Mouse (Mus musculus): ENCODE measurements around the gene Srpk1.
A peak's percentile ranks its signal among the peaks of the same experiment; 100 is the strongest.

Gene Srpk1

DNA sequence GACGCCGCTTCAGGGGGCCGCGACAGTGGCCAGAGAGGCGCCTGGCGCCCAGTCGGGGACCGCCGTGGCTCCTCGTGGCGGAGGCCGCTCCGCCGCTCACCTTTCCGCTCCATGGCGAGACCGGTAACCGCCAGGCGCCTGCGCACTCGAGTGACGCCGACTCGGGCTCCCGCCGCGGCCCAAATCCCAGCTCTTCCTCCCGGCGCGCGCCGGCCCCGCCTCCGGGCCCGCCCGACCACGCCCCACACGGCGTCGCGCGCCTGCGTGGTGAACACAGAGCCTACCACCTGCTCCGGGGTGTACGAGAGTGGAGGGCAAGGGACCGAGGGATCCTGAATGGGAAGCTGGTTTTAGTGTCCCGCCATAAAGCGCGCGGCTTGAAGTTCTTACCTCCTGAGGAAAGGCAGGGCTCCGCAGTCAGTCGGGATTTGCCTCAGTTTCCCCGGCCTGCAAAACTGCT lies at the start of gene Srpk1:
Gene Srpk1, minus strand, starts transcription at position 410 of the 460 bp plus-strand sequence.
- peak; percentile 59 to 86 for DNase-seq (ENCODE audit: low spot score in 2 of 2)

DNA sequence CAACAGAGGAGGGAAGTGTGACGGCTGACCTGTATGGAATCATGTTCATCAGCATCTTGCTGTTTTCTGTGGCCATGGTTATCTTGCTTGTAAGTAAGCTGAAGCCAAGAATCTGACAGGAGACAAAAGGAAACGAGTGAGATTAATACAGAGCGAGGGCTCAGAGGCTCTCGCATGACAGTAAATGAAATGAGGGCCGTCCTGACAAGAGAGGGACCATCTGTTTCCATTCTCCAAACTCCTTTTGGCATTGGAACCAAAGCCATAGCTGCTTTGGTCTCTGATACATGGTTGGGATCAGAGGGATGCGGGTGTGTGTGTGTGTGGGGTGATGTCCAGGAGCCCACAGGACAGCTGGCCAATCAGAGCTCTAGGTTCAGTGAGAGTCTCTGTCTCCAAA lies 37.1 kb upstream of the Srpk1 start:
- no peak for DNase-seq (ENCODE audit: low spot score in 2 of 2)

DNA sequence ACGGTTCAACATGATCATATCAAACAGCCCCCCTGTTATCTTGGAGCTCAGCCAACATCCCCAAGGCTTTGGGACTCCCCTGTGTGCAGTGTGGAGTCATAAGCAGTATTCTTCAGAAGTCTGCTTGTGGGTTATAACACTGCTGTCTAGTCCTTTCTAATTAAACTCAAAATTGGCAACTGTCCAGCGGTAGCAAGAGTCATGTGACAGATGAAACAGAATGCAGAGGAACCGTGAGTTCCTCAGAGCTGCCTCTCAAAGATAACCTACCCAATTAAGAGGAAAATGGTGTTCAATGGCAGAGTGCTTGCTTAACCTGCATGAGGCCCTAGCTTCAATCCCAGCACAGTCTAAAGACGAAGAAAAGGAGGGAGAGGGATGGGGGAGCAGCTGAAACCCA lies 35.4 kb upstream of the Srpk1 start:
- DNase-seq (ENCODE audit: low spot score in 2 of 2), result no peak

DNA sequence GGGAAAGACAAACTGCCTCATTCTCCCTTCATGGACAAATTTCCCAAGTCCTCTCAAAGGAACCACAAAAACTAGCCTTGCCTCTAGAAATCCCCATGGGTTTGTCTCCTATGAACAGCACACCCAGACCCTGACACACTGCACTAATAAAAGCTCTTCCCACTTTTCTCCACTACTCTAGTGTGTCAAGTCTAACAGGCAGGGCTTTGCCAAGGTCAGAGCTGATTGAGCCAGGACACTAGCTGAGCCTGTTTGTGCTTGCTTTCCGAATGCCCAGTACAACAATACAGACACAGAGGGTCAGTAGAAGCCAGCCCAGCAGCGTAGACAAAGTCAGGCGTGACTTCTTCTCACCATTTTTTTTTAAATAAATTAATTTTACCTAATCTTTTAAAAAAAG lies 27.8 kb upstream of the Srpk1 start:
- no peak for DNase-seq (ENCODE audit: low spot score in 2 of 2)

- DNase-seq (ENCODE audit: low spot score in 2 of 2), result peak in 1 of 2 experiments; percentile 75
These were observed 26.3 kb upstream of the Srpk1 start for GRCm38 (mm10) chr17:28648607-28649370.

DNA sequence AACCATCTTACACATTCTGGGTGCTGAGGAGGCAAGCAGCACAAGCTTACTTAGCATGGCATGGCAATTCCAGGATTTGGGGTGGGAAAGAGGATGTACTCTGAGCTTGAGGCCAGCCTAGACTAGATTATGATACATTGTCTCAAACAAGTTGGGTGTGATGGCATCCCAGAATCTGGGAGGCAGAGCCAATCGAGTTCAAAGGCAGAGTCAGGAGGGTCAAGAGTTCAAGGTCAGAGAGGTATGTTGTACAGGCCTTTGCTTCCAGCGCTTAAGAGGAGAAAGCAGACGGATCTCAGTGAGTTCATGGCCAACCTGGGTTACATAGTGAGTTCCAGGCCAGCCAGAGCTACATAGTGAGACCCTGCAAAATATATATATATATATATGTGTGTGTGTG lies 23.7 kb upstream of the Srpk1 start:
- DNase-seq (ENCODE audit: low spot score in 2 of 2), result no peak

- no peak for DNase-seq (ENCODE audit: low spot score in 2 of 2)
These were observed 21.6 kb upstream of the Srpk1 start for GRCm38 (mm10) chr17:28644112-28644511.

GRCm38 (mm10) chr17:28643697-28644096 lies 21.2 kb upstream of the Srpk1 start:
- no peak for DNase-seq (ENCODE audit: low spot score in 2 of 2)

- DNase-seq (ENCODE audit: low spot score in 2 of 2), result no peak
These were observed 17.6 kb upstream of the Srpk1 start for GRCm38 (mm10) chr17:28640113-28640512.

DNA sequence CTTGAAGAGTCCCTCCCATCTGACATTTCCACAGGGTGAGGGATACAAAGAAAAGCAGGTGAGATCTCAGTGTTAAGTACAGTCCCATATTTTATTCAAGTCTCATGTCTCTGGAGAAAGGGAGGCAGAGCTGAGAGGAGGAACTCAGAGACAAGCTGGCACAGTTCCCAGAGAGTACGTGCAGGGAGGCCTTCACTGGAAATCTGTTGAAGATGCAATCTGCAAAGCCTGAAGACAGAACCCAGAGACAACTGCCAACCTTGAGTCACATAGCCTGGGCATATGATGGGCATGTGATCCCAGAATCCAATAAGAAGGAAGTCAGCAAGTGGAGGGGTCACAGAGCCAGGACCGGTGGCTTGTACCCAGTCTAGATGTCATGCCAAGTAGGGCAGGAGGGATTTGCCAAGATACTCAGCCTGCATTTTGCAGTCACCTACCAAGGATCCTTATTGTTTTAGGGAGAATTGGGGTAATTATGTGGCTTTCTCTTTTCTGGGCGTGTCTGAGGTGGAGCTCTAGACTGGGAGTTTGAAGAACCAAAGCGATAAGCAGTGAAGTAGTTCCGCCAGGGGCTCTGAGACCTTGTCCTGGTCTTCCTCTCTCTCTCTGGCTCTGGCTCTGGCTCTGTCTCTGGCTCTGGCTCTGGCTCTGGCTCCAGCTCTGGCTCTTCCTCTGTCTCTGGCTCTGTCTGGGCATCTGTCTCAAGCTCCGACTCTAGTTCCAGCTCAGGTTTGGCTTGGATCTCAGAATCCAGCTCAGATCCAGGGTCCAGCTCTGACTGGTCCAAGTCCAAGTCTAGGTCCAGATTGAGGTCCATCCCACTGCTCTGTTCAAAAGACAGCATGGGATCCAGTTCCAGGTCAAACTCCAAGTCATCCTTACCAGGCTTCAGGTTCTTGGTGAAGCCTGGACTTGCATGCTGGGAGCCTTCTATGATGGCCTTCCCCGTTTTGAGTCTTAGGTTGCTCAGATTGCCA lies 15.5 kb upstream of the Srpk1 start:
- DNase-seq (ENCODE audit: low spot score in 2 of 2), result peak in 1 of 2 experiments; percentile 76

GRCm38 (mm10) chr17:28635842-28636241 lies 13.3 kb upstream of the Srpk1 start:
- no peak for DNase-seq (ENCODE audit: low spot score in 2 of 2)

DNA sequence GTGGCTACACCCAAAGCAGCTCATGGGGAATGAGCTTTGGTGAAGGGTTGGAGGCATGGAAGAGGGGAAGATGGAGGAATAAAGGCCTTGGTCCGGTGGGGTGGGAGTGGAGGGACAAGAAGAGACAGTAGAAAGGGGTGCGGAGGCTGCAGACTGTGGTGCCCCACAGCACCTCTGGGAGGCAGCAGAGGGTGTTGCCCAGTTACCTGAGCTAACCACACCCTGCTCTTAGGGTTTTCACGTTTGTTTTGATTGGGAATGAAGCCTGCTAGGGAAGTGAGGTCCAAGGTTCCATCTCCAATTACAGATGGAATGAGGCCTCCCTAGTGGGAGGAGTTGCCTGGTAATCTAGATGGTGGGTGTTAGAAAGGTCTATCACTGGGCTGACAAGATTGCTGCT lies 6.6 kb upstream of the Srpk1 start:
- no peak for DNase-seq (ENCODE audit: low spot score in 2 of 2)

DNA sequence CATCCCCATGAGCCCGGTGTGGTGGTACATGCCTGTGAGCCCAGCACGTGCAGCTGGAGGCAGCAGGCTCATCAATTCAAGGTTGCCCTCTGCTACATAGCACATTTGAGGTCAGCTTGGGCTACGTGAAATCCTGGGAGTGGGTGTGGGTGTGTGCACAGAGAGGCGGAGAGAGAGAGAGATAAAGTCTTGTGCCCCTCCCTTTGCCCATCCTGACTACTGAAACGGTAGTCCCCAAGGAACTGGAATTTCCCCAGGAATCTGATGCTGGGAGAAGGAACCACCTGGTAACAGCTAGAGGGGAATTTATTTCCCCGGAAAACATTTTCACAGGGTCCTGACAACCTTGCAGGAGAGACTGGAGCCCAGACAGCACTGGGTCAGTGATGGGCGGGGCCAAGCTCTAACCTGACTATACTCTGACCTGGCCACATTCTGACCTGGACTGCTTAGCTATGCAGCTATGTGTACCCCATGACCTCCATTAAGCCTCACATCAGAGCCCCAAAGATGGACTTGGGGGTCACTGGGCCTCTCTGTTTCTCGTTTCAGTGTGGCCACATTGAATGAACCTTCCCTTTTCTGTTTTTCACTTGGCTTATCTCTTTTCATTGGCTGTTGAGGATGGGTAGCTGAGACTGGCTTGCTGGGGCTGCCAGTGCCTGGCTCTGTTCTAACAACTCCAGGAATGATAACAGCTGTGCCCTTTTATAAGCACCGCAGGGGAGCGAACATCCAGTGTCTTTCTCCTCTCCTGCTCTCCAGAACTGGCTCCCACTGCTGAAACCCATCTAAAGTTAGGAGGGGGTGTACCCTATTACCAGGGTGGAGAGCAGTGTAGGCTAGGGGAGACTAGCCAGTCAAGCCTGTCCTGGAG lies 6.0 kb upstream of the Srpk1 start:
- no peak for DNase-seq (ENCODE audit: low spot score in 2 of 2)

DNA sequence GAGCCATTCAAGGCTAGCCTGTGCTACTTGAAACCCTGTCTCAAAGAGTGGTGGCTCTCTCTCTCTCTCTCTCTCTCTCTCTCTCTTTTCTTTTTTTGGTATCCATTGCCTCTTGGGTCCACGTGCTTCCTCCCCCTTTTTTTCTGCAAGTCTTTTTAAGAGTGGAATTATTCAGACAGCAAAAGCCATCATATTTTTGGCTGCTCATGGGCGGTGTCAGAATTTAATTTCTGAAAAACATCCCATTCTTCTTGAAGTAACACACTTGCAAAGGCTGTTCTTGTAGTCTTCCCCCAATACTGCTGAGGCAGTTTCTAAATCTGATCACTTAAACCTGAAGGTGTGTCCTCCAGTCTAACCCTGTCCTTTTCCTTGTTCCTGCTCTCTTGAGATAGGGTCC lies 4.4 kb upstream of the Srpk1 start:
- peak; percentile 56 to 63 for DNase-seq (ENCODE audit: low spot score in 2 of 2)

- DNase-seq (ENCODE audit: low spot score in 2 of 2), result no peak
These were observed 2.8 kb upstream of the Srpk1 start for GRCm38 (mm10) chr17:28625327-28625726.

- peak in 1 of 2 experiments; percentile 41 for DNase-seq (ENCODE audit: low spot score in 2 of 2)
These were observed 2.3 kb upstream of the Srpk1 start for GRCm38 (mm10) chr17:28624841-28625240.

- peak in 1 of 2 experiments; percentile 36 for DNase-seq (ENCODE audit: low spot score in 2 of 2)
These were observed 869 bp downstream of the Srpk1 start for GRCm38 (mm10) chr17:28621381-28622299.

GRCm38 (mm10) chr17:28618775-28619174 lies 3.7 kb downstream of the Srpk1 start:
- DNase-seq (ENCODE audit: low spot score in 2 of 2), result no peak

DNA sequence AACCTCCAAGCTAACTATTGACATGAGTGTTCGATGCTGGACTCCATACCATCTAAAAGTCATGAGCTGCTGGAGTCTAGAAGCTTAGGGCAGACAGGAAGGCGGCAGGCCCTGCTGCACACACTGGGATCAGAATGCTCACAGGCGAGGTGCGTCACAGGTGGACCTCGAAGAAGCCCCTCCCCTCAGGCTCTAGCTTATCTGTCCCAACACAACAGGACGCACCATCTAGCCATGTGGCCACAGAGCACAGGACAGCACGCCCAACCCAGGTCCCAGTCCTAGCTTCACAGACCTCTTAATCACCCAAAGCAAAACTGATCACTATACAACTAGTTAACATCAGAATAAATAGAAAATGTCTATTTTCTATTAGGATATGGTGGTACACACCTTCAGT lies 4.4 kb downstream of the Srpk1 start:
- DNase-seq (ENCODE audit: low spot score in 2 of 2), result no peak

- no peak for DNase-seq (ENCODE audit: low spot score in 2 of 2)
These were observed 4.9 kb downstream of the Srpk1 start for GRCm38 (mm10) chr17:28617636-28618035.

All from left cerebral cortex, adult 9 months (tissue).